Mouse (Mus musculus): ENCODE results near the gene Ccnd3. TPM values are rescaled to one million over a fixed set of nuclear protein-coding genes. Genes with fewer than 3 reads are reported as not detected.

Gene Ccnd3
- polyA plus RNA-seq, 1 experiment, result 159 TPM

GRCm38 (mm10) chr17:47535812-47536236 lies 31.0 kb downstream of the Ccnd3 start:
- Histone ChIP-seq H3K4me1 (ENCODE audit: control insufficient read depth, insufficient read depth, low read length) (no peaks in the 10 kb centered on the region), H3K4me3 (ENCODE audit: insufficient read depth, low read length) (no peak overlapping the region), H3K27ac (ENCODE audit: insufficient read depth, low read length) (no peak overlapping the region)
- no peak for TF ChIP-seq POLR2A (IDR thresholded peaks at IDR 0.05; ENCODE audit: low read depth, low read length)
- TF ChIP-seq CTCF (IDR thresholded peaks at IDR 0.05; ENCODE audit: borderline replicate concordance, insufficient read depth, low read length), result no peak

GRCm38 (mm10) chr17:47538049-47538448 lies 33.2 kb downstream of the Ccnd3 start:
- TF ChIP-seq POLR2A (IDR thresholded peaks at IDR 0.05; ENCODE audit: low read depth, low read length) (no peak), CTCF (IDR thresholded peaks at IDR 0.05; ENCODE audit: borderline replicate concordance, insufficient read depth, low read length) (no peak)
- Histone ChIP-seq H3K4me1 (ENCODE audit: control insufficient read depth, insufficient read depth, low read length) (no peaks in the 10 kb centered on the region), H3K27ac (ENCODE audit: insufficient read depth, low read length) (no peak overlapping the region), H3K4me3 (ENCODE audit: insufficient read depth, low read length) (no peak overlapping the region)

GRCm38 (mm10) chr17:47539128-47539527 lies 34.3 kb downstream of the Ccnd3 start:
- no peak for TF ChIP-seq CTCF (IDR thresholded peaks at IDR 0.05; ENCODE audit: borderline replicate concordance, insufficient read depth, low read length)
- no peak for TF ChIP-seq POLR2A (IDR thresholded peaks at IDR 0.05; ENCODE audit: low read depth, low read length)
- Histone ChIP-seq H3K27ac (ENCODE audit: insufficient read depth, low read length) (no peak overlapping the region), H3K4me3 (ENCODE audit: insufficient read depth, low read length) (no peak overlapping the region)

GRCm38 (mm10) chr17:47542061-47542460 lies 37.2 kb downstream of the Ccnd3 start:
- no peak overlapping the region for H3K27ac ChIP-seq (ENCODE audit: insufficient read depth, low read length)
- TF ChIP-seq POLR2A (IDR thresholded peaks at IDR 0.05; ENCODE audit: low read depth, low read length) (no peak), CTCF (IDR thresholded peaks at IDR 0.05; ENCODE audit: borderline replicate concordance, insufficient read depth, low read length) (no peak)
- H3K4me3 ChIP-seq (ENCODE audit: insufficient read depth, low read length), result no peak overlapping the region
- H3K4me1 ChIP-seq (ENCODE audit: control insufficient read depth, insufficient read depth, low read length), result no peaks in the 10 kb centered on the region

More at GRCm38 (mm10) chr17:47539128-47539527, 34.3 kb downstream of the Ccnd3 start:
- H3K4me1 ChIP-seq (ENCODE audit: control insufficient read depth, insufficient read depth, low read length), result no peaks in the 10 kb centered on the region

- Histone ChIP-seq H3K4me3 (ENCODE audit: insufficient read depth, low read length) (no peak overlapping the region), H3K27ac (ENCODE audit: insufficient read depth, low read length) (no peak overlapping the region)
- TF ChIP-seq CTCF (IDR thresholded peaks at IDR 0.05; ENCODE audit: borderline replicate concordance, insufficient read depth, low read length) (no peak), POLR2A (IDR thresholded peaks at IDR 0.05; ENCODE audit: low read depth, low read length) (no peak)
Observed at GRCm38 (mm10) chr17:47543051-47543650, 38.3 kb downstream of the Ccnd3 start.

GRCm38 (mm10) chr17:47545154-47545553 lies 40.3 kb downstream of the Ccnd3 start:
- no peak overlapping the region for H3K4me3 ChIP-seq (ENCODE audit: insufficient read depth, low read length)
- H3K4me1 ChIP-seq (ENCODE audit: control insufficient read depth, insufficient read depth, low read length), result no peaks in the 10 kb centered on the region
- H3K27ac ChIP-seq (ENCODE audit: insufficient read depth, low read length), result no peak overlapping the region
- TF ChIP-seq POLR2A (IDR thresholded peaks at IDR 0.05; ENCODE audit: low read depth, low read length), result no peak
- no peak for TF ChIP-seq CTCF (IDR thresholded peaks at IDR 0.05; ENCODE audit: borderline replicate concordance, insufficient read depth, low read length)

More at GRCm38 (mm10) chr17:47543051-47543650, 38.3 kb downstream of the Ccnd3 start:
- no peaks in the 10 kb centered on the region for H3K4me1 ChIP-seq (ENCODE audit: control insufficient read depth, insufficient read depth, low read length)

GRCm38 (mm10) chr17:47545861-47546331 lies 41.0 kb downstream of the Ccnd3 start:
- TF ChIP-seq CTCF (IDR thresholded peaks at IDR 0.05; ENCODE audit: borderline replicate concordance, insufficient read depth, low read length), result no peak
- no peak for TF ChIP-seq POLR2A (IDR thresholded peaks at IDR 0.05; ENCODE audit: low read depth, low read length)
- H3K4me1 ChIP-seq (ENCODE audit: control insufficient read depth, insufficient read depth, low read length), result no peaks in the 10 kb centered on the region
- no peak overlapping the region for H3K4me3 ChIP-seq (ENCODE audit: insufficient read depth, low read length)
- H3K27ac ChIP-seq (ENCODE audit: insufficient read depth, low read length), result no peak overlapping the region

GRCm38 (mm10) chr17:47551049-47551448 lies 46.2 kb downstream of the Ccnd3 start:
- H3K27ac ChIP-seq (ENCODE audit: insufficient read depth, low read length), result no peak overlapping the region
- no peaks in the 10 kb centered on the region for H3K4me1 ChIP-seq (ENCODE audit: control insufficient read depth, insufficient read depth, low read length)
- TF ChIP-seq POLR2A (IDR thresholded peaks at IDR 0.05; ENCODE audit: low read depth, low read length) (no peak), CTCF (IDR thresholded peaks at IDR 0.05; ENCODE audit: borderline replicate concordance, insufficient read depth, low read length) (no peak)
- H3K4me3 ChIP-seq (ENCODE audit: insufficient read depth, low read length), result no peak overlapping the region

- H3K4me3 ChIP-seq (ENCODE audit: insufficient read depth, low read length), result no peak overlapping the region
- TF ChIP-seq CTCF (IDR thresholded peaks at IDR 0.05; ENCODE audit: borderline replicate concordance, insufficient read depth, low read length) (no peak), POLR2A (IDR thresholded peaks at IDR 0.05; ENCODE audit: low read depth, low read length) (no peak)
- H3K4me1 ChIP-seq (ENCODE audit: control insufficient read depth, insufficient read depth, low read length), result no peaks in the 10 kb centered on the region
- no peak overlapping the region for H3K27ac ChIP-seq (ENCODE audit: insufficient read depth, low read length)
Observed at GRCm38 (mm10) chr17:47552994-47553393, 48.1 kb downstream of the Ccnd3 start.

GRCm38 (mm10) chr17:47554621-47555020 lies 49.8 kb downstream of the Ccnd3 start:
- no peak overlapping the region for H3K4me3 ChIP-seq (ENCODE audit: insufficient read depth, low read length)
- H3K27ac ChIP-seq (ENCODE audit: insufficient read depth, low read length), result no peak overlapping the region
- no peaks in the 10 kb centered on the region for H3K4me1 ChIP-seq (ENCODE audit: control insufficient read depth, insufficient read depth, low read length)
- TF ChIP-seq POLR2A (IDR thresholded peaks at IDR 0.05; ENCODE audit: low read depth, low read length), result no peak
- TF ChIP-seq CTCF (IDR thresholded peaks at IDR 0.05; ENCODE audit: borderline replicate concordance, insufficient read depth, low read length), result no peak
